In the genomic region with DNA sequence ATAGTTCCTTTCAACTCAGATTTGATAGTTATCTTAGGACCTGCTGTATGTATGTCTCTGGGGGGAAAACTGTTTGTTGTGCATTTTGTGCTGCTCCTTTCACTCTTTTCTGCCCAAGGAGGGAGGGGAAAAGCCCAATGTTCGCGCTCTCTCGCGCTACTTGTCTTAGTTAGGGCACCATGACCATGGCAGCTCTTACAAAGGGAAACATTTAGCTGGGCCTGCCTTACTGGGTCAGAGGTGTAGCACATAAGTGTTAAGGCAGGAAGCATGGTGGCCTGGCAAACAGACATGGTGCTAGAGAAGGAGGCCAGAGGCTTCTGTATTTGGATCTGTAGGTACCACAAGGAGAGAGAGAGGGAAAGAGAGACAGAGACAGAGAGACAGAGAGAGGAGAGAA, we compare ENCODE assay signal across 8 mouse cellular contexts. TPM values are rescaled to one million over a fixed set of nuclear protein-coding genes. Genes with fewer than 3 reads are reported as not detected.
DNase-seq lines count a peak whose midpoint lies in the region; ATAC-seq and TF ChIP-seq lines count a peak whose summit lies in the region.

No protein-coding gene starts in this region.

- H3K27me3 ChIP-seq in heart, embryonic 11.5 days (ENCODE audit: control insufficient read depth, insufficient read depth, low read length) = no peaks in the 10 kb centered on the region
- no peaks in the 10 kb centered on the region for H3K27me3 ChIP-seq in G1E (ENCODE audit: insufficient read depth, low read length)
- H3K27me3 ChIP-seq in heart, postnatal 0 days (ENCODE audit: control insufficient read depth, insufficient read depth, low read length) = no peaks in the 10 kb centered on the region
- no peaks in the 10 kb centered on the region for H3K27me3 ChIP-seq in midbrain, embryonic 10.5 days (ENCODE audit: low read depth, poor library complexity, severe bottlenecking)

- no peak for ATAC-seq in heart, embryonic 11.5 days (replicated peaks; ENCODE audit: insufficient number of reproducible peaks, low FRiP score, low TSS enrichment)
- ATAC-seq in G1E (ENCODE audit: extremely low read depth, insufficient number of reproducible peaks, low FRiP score, poor library complexity, severe bottlenecking) = no peak
- ATAC-seq in heart, postnatal 0 days (ENCODE audit: insufficient read depth, low read depth) = no peak

- H3K9me3 ChIP-seq in heart, embryonic 11.5 days (replicated peaks; ENCODE audit: control insufficient read depth, low read length) = no peaks in the 10 kb centered on the region
- H3K9me3 ChIP-seq in G1E (replicated peaks) = no peaks in the 10 kb centered on the region
- no peaks in the 10 kb centered on the region for H3K9me3 ChIP-seq in heart, postnatal 0 days (replicated peaks; ENCODE audit: control insufficient read depth, low read length)
- no peaks in the 10 kb centered on the region for H3K9me3 ChIP-seq in midbrain, embryonic 10.5 days (replicated peaks)

- no peak for TF ChIP-seq EP300 in heart, postnatal 0 days (IDR thresholded peaks at IDR 0.05; ENCODE audit: low read depth)

- WGBS in heart, embryonic 11.5 days (ENCODE audit: insufficient replicate concordance) = 72% methylated on average over 4 of the region's 4 CpGs
- 52% methylated on average over 4 of the region's 4 CpGs for WGBS in heart, postnatal 0 days
- 76% methylated on average over 4 of the region's 4 CpGs for WGBS in midbrain, embryonic 10.5 days

- H3K4me3 ChIP-seq in heart, embryonic 11.5 days (ENCODE audit: low read depth, low read length) = peak overlapping the region; percentile 12; the same call in 1 of the 2 replicates
- H3K4me3 ChIP-seq in G1E (ENCODE audit: low read depth, low read length) = peak overlapping the region; percentile 65; the same call in 1 of the 2 replicates
- H3K4me3 ChIP-seq in heart, postnatal 0 days (ENCODE audit: low read depth, low read length) = peak overlapping the region; percentile 22
- peak overlapping the region; percentile 75 for H3K4me3 ChIP-seq in midbrain, embryonic 10.5 days

- peak overlapping the region; percentile 54 for H3K4me2 ChIP-seq in heart, embryonic 11.5 days
- H3K4me2 ChIP-seq in heart, postnatal 0 days (ENCODE audit: low read depth, low read length) = peak overlapping the region; percentile 89

- TF ChIP-seq CTCF in G1E (IDR thresholded peaks at IDR 0.05; ENCODE audit: low read depth, low read length) = no peak
- no peak for TF ChIP-seq CTCF in heart, postnatal 0 days (IDR thresholded peaks at IDR 0.05; ENCODE audit: low read depth)

- no peak for DNase-seq in heart, postnatal 36 days
- DNase-seq in G1E (ENCODE audit: low spot score) = no peak
- DNase-seq in heart, postnatal 0 days (ENCODE audit: low spot score) = no peak
- no peak for DNase-seq in midbrain, embryonic 10.5 days (ENCODE audit: low spot score)
- no peak for DNase-seq in gastrocnemius, postnatal 36 days
- DNase-seq in right cerebral cortex, postnatal 36 days (ENCODE audit: low spot score in 2 of 2) = no peak
- no peak for DNase-seq in testis, postnatal 14 days (ENCODE audit: low spot score)

- H3K9ac ChIP-seq in heart, embryonic 11.5 days (ENCODE audit: low read depth, low read length) = no peak overlapping the region
- H3K9ac ChIP-seq in heart, postnatal 0 days (replicated peaks; ENCODE audit: low read depth, low read length) = no peak overlapping the region

- H3K27ac ChIP-seq in heart, embryonic 11.5 days (ENCODE audit: low read depth, low read length) = no peak overlapping the region
- 0 out of 2 replicates have a peak overlapping the region, but pooled peaks have one; percentile 17 for H3K27ac ChIP-seq in heart, postnatal 0 days (ENCODE audit: low read depth)
- no peak overlapping the region for H3K27ac ChIP-seq in midbrain, embryonic 10.5 days (replicated peaks)

- peaks cover 16% of the 10 kb centered on the region for H3K4me1 ChIP-seq in heart, embryonic 11.5 days (ENCODE audit: control insufficient read depth, insufficient read depth, low read length)
- H3K4me1 ChIP-seq in G1E (ENCODE audit: insufficient read depth, low read depth, low read length) = peaks cover 31% of the 10 kb centered on the region
- peaks cover 22% of the 10 kb centered on the region for H3K4me1 ChIP-seq in heart, postnatal 0 days (ENCODE audit: control insufficient read depth, insufficient read depth)
- peaks cover 35% of the 10 kb centered on the region for H3K4me1 ChIP-seq in midbrain, embryonic 10.5 days

- no peaks in the 10 kb centered on the region for H3K36me3 ChIP-seq in heart, embryonic 11.5 days (ENCODE audit: control insufficient read depth, insufficient read depth, low read length)
- H3K36me3 ChIP-seq in G1E (replicated peaks) = peaks cover 52% of the 10 kb centered on the region
- no peaks in the 10 kb centered on the region for H3K36me3 ChIP-seq in heart, postnatal 0 days (replicated peaks; ENCODE audit: control insufficient read depth, insufficient read depth, low read length)
- H3K36me3 ChIP-seq in midbrain, embryonic 10.5 days = peaks cover 31% of the 10 kb centered on the region

- intact Hi-C loops in heart, postnatal 36 days (cut with DNase I) = loop anchor here (5.0 to 10.0 kb wide), 3 partner anchors 174 to 626 kb away; partner anchors contain the start of genes Nck1 and Ppp2r3a
- intact Hi-C loops in gastrocnemius, postnatal 36 days (cut with DNase I) = no loop called here

RNA-seq across cellular contexts. Expression of gene Msl2, which starts 4.7 kb away (rescaled TPM):
- 3.3 and 3.8 TPM in 2 replicates for polyA plus RNA-seq in heart, embryonic 11.5 days (2014; fragmentation: Nextera tagmentation; extraction: Ambion mirVana)
- total RNA-seq in heart, postnatal 36 days (2021) = 10 to 100 TPM; 32.1 to 38.5 TPM
- total RNA-seq in G1E (2014; fragmentation: Nextera tagmentation) = 111 and 126 TPM in 2 replicates
- total RNA-seq in G1E (2017) = 29.1 and 29.6 TPM in 2 replicates
- 21.7 and 24.9 TPM in 2 replicates for polyA plus RNA-seq in G1E (2012)
- total RNA-seq in heart, postnatal 0 days (2014; rRNA removed; ENCODE audit: low replicate concordance) = 14.3 and 17.8 TPM in 2 replicates
- 2.6 and 3.0 TPM in 2 replicates for polyA plus RNA-seq in heart, postnatal 0 days (2015; fragmentation: Nextera tagmentation; extraction: Ambion mirVana)
- polyA plus RNA-seq in midbrain, embryonic 10.5 days (2016; fragmentation: Nextera tagmentation; extraction: Ambion mirVana) = 3.8 and 3.9 TPM in 2 replicates
- total RNA-seq in gastrocnemius, postnatal 36 days (2021) = 10 to 100 TPM; 19.6 to 27.2 TPM

RNA-seq across cellular contexts. Expression of gene Pccb, which starts 43.9 kb away (rescaled TPM):
- polyA plus RNA-seq in heart, embryonic 11.5 days (2014; fragmentation: Nextera tagmentation; extraction: Ambion mirVana) = 17.8 and 20.3 TPM in 2 replicates
- total RNA-seq in heart, postnatal 36 days (2021) = 100 to 1,000 TPM; 103 to 107 TPM
- total RNA-seq in G1E (2014; fragmentation: Nextera tagmentation) (11.2 and 15.5 TPM in 2 replicates), G1E (2017) (14.0 and 15.2 TPM in 2 replicates)
- 51.1 and 55.5 TPM in 2 replicates for polyA plus RNA-seq in G1E (2012)
- total RNA-seq in heart, postnatal 0 days (2014; rRNA removed; ENCODE audit: low replicate concordance) = 80.8 and 80.9 TPM in 2 replicates
- 30.5 and 32.2 TPM in 2 replicates for polyA plus RNA-seq in heart, postnatal 0 days (2015; fragmentation: Nextera tagmentation; extraction: Ambion mirVana)
- 14.2 and 15.7 TPM in 2 replicates for polyA plus RNA-seq in midbrain, embryonic 10.5 days (2016; fragmentation: Nextera tagmentation; extraction: Ambion mirVana)
- 10 to 100 TPM; 52.6 to 58.4 TPM for total RNA-seq in gastrocnemius, postnatal 36 days (2021)

Comparison
In these comparisons a context has a peak if more than half of its experiments do, and no peak if none do; other contexts are left out.
1. H3K4me3 ChIP-seq: peak in every context shown above with its lines; median percentile 75 in midbrain, embryonic 10.5 days; 65 in G1E; 22 in heart, postnatal 0 days; 12 in heart, embryonic 11.5 days.